Mouse (Mus musculus) CH12.LX (cell line): ENCODE data around the gene Bcar1.

Experiments used
- CHD2 ChIP-seq: IDR thresholded peaks from 2 replicates; pipeline ENCODE4 v1.6.1; 2011; ENCODE audit warnings: low read length, improper control_type of control experiment
- CTCF ChIP-seq, 2 experiments: IDR thresholded peaks in 1 of 2; conservative IDR thresholded peaks in 1 of 2; 2 replicates each; pipeline ENCODE4 v1.5.1; 2011 to 2012; ENCODE audit warnings: low read depth in 2 of 2, low read length in 2 of 2, improper control_type of control experiment in 1 of 2, inconsistent platforms in 1 of 2, mild to moderate bottlenecking in 1 of 2, moderate library complexity in 1 of 2
- EP300 ChIP-seq: IDR thresholded peaks from 2 replicates; pipeline ENCODE4 v1.6.1; 2011; ENCODE audit warnings: low read length, improper control_type of control experiment
- ETS1 ChIP-seq: conservative IDR thresholded peaks from 2 replicates; pipeline ENCODE4 v1.6.1; 2012; ENCODE audit warnings: low read depth, mild to moderate bottlenecking, inconsistent platforms, low read length, improper control_type of control experiment, moderate library complexity
- JUND ChIP-seq: conservative IDR thresholded peaks from 2 replicates; pipeline ENCODE4 v1.6.1; 2011; ENCODE audit warnings: low read depth, low read length, improper control_type of control experiment
- MAFK ChIP-seq: IDR thresholded peaks from 2 replicates; pipeline ENCODE4 v1.6.1; 2011; ENCODE audit warnings: low read length, improper control_type of control experiment; ENCODE audit not compliant: insufficient replicate concordance
- NRF1 ChIP-seq: IDR thresholded peaks from 2 replicates; pipeline ENCODE4 v1.6.1; 2014; ENCODE audit warnings: low read depth, mild to moderate bottlenecking, inconsistent platforms, low read length, improper control_type of control experiment, moderate library complexity
- POLR2A ChIP-seq: IDR thresholded peaks from 2 replicates; pipeline ENCODE4 v1.6.1; 2011; ENCODE audit warnings: low read depth, mild to moderate bottlenecking, improper control_type of control experiment, low read length
- TBP ChIP-seq: conservative IDR thresholded peaks from 2 replicates; pipeline ENCODE4 v1.6.1; 2011; ENCODE audit warnings: low read depth, low read length, improper control_type of control experiment
- TCF12 ChIP-seq: IDR thresholded peaks from 2 replicates; pipeline ENCODE4 v1.6.1; 2014; ENCODE audit warnings: low read depth, mild to moderate bottlenecking, inconsistent platforms, low read length, improper control_type of control experiment
- ZC3H11A ChIP-seq: IDR thresholded peaks from 2 replicates; pipeline ENCODE4 v1.6.1; 2012; ENCODE audit warnings: low read depth, mild to moderate bottlenecking, inconsistent platforms, low read length, improper control_type of control experiment

DNA sequence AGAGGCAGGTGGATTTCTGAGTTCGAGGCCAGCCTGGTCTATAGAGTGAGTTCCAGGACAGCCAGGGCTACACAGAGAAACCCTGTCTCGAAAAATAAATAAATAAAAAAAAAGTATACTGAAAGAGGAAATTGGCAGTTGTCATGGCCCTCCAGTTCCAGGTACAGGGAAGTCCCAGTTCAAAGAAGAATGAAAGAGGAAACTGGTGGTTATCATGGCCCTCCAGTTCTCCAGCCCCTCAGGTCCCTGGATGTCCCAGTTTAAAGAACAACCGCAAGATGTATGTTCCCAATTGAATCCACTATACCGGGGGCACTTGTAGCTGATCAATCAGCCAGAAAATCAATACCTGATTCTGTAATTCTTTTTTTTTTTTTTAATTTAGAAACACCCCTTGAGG, 32.9 kb upstream of the Bcar1 start:
- TF ChIP-seq CTCF (conservative IDR thresholded peaks at IDR 0.05 in 1 of 2, IDR thresholded peaks at IDR 0.05 in 1 of 2; ENCODE audit: low read depth in 2 of 2, low read length in 2 of 2) (no peak), JUND (no peak), ZC3H11A (no peak), EP300 (no peak), CHD2 (no peak), MAFK (no peak), TCF12 (no peak), TBP (no peak), NRF1 (no peak), ETS1 (no peak), POLR2A (no peak)
